Mouse (Mus musculus) frontal cortex, adult (tissue): ENCODE measurements around the gene Wsb1.

Source experiments
- ATAC-seq: cut with Nextera tagmentation; 2 replicates; pipeline ENCODE4 v1.9.2; 2017; ENCODE audit warnings: mild to moderate bottlenecking, moderate library complexity, mixed read lengths; ENCODE audit not compliant: low TSS enrichment

The Wsb1 gene

DNA sequence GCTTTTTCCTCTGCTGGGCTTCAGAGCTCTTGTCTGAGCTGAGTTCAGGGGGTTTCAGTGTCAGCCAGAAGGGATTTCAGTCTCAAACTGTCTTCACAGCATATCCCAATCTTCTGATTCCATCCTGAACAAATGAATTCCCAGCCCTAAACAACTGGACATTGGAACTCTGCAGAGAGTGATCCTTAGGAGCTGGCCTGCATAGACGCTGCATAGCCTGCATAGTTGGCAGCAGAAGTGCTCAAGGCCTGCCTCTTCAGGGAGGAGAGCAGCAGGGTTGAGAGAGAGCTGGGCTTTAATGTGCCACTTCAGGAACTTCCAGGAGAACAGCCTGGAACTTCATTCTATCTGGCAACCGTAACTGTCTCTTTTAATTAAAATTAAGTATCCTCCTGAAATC is 38.9 kb downstream of the Wsb1 start:
- no peak for ATAC-seq

DNA sequence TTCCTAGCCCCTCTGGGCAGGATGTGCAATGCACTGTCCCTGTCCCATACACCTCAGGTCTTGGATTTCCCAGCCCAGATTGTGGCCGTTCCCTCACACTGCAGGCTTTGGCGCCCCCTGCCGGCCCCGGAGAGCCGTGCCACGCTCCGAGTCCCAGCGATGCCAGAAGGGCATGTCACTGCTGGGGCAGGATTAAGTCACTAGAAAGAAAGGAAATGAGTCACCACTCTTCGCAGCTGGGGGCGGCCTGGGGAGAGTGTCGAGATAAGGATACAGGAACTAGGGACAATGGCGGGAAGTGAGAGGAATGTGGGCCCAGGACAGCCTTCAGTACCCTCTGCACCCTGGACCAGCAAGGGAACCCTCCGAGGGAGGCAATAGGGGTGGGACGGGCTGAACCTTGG is 40.5 kb downstream of the Wsb1 start:
- peak; percentile 79; the same call in 1 of the 2 replicates for ATAC-seq

DNA sequence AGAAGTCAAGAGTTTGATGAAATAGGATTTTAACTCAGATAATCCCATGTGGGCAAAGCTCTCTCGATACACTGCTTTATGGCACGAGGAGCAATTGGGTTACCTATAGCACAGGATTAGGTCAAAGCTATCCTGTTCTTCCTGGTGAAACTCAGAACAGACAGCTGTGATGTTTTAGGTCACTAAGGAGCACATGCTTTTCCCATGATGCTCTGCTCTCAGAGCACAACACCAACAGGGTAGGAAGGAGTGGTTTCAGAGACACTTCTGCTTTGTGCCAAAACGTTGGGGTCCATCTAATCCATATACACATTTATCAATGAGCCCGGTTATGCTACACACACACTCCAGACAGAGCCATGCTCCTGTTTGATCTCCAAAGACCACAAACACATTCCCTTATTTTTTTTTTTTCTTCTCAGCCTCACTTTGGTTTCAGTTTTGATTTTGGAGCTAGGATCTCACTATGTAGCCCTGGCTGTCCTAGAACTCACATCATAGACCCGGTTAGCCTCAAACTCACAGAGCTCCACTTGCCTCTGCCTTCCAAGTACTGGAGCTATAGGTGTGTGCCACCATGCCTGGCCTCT is 44.5 kb downstream of the Wsb1 start:
- no peak for ATAC-seq

DNA sequence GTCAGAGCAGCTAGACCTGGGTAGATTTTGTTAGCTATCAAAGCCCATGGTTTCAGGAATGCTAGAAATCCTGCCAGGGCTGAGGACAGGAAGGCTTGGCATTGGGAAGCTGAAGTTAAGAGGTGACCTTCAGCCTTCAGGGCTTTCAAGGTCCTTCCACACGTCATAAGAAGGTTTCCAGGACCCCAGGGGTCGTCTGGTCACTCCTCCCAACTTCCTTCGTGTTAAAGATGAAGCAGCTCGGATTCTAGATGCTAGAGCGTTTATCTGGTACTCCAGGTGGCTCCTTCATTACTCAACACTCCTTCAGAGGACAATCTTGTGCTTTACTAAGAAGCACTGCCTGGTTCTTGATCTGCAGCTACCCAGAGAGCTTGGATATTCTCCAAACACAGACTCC is 45.4 kb downstream of the Wsb1 start:
- ATAC-seq = no peak

DNA sequence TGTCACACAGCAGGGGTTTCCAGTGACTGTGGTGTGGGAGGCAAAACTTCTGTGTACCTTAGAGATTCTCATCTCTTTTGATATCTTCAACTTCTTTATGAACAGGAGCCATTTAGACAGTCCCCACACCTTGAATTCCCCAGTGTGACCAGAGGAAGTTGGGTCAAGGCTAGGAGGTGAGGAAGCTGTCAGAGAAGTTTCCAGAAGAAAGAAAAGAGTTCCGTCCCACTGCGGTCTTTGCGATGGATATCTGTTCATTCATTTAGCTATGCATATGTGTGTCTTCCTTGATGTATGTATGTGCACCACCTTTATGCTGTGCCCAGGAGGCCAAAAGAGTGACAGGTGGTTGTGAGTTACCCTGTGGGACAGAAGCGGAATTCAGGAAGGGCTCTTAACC is 46.0 kb downstream of the Wsb1 start:
- no peak for ATAC-seq

DNA sequence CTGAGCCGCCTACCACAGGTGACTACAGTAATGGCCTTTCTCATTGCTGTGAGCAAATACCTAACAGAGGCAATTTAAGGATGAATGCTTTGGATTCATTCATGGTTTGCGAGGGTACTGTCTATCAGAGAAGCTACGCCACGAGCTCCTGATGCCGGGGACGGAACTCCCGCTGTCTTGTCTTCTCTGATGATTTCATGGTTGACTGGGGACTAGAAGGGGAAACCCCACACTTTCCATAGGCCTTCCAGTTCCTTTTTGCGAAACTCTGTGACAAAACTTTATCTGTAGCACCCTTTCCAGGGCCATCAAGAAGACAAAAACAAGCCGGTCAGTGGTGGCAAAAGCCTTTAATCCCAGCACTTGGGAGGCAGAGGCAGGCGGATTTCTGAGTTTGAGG is 46.8 kb downstream of the Wsb1 start:
- no peak for ATAC-seq

DNA sequence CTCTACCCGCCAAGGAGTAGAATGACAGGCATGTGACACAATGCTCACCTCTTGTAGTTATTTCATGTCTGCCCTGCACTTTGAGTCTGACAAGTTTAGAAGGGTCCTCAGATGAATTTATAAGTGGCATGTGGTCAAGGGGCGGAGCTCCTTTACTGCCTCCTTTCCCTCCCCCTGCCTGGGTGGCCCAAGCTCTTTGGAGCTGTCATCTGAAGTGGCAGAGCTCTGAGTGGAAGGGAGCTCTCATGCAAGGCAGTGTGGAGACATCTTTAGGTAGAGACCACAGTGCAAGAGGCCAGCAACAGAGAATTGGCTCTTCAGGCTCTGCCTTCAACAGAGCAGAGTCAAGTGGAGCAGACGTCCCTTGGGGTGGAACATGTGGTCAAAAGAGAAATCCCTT is 50.0 kb downstream of the Wsb1 start:
- ATAC-seq = no peak

DNA sequence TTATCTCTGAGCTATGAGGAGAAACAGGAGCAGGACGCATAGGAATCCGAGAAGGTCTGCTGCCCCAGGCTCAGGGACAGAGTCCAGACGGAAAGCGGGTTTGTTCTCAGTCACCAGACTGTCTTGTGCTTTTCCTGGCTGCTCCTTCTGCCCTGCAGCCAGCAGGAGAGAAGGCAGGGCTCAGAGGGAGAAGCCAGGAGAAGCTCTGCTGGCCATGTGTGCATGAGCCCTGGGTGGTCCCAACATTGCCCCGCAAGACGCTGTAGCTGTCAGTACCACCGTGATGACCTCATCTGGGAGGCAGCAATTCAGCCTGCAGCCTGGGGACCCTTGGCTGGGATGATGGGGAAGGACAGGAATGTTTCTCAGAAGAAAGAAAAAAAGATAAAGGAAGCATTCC is 54.0 kb downstream of the Wsb1 start:
- no peak for ATAC-seq

DNA sequence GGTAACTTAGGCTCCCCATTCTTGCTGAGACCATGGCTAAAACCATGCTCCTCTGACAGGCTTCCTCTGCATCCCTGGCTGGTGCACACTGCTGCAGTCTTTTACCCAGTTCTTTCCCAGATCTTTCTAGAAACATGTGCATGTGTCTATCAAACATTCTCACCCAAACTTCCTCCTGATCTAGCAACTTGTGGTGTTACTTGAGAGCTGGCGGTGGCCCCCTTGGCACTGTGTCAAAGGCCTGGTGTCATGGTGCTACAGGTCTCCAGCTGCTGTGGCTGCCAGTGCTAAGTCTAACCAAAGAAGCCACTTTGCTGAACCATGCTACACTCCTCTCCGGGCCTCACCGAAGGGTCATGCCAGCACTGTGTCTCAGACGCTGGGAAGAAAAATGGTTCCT is 55.9 kb downstream of the Wsb1 start:
- no peak for ATAC-seq

DNA sequence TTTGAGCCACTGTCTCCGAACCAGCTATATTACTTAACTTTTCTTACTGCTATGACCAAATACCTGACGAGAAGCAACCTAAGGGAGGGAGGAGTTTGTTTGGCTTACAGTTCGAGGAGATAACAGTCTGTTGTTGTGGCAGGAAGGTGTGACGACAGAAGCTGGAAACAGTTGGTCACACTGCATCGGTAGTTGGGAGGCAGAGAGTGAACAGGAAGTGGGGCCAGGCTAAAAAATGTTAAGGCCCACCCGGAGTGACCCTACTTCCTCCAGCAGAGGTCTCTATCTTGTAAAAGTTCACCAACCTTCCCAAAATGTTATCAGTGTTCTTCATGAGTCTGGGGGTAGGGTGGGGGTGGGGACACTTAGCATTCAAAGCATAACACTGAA is 56.6 kb downstream of the Wsb1 start:
- no peak for ATAC-seq

DNA sequence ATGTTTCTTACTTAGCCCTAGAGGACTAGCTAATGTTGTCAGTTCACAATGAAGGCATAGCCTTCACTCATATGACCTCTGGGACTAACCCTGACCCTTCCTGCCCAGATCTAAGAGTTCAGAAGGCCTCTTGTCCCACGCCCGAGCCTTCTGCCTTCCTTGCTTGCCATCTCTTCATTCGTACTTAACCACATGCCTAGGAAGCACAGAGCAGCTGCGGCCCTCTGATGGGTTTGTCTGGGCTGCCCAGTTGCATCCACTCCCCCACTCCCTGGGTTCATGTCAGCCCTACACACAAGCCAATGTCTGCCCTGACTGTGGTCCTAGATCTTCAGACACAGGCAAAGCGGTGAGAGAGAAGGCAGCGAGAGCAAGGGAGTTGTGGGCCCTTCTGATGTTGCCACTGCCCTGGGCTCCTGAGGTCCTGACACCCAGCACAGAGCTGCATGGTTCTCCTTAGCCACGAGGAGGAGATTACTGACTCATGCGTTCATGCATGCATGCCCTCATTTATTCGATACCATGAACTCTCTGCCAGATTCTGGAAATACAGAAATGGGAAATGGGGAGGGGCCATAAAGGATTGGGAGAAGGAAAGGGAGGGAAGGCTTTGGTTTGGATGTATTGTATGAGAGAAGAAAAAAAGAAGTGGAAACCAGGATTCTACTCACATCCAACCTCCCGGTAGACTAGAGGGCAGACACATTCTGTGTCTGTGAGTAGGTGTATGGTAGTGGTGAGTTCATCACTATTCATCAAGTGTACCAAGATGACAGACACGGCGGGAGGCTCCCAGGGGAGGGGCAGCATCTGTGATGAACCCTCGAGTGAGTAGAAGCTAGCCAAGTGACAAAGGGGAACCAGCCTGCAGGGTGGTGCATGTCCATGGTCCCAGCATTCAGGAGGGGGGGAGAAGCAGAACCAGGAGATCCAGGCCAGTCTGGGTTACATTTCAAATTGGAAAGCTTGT is 57.3 kb downstream of the Wsb1 start:
- no peak for ATAC-seq

DNA sequence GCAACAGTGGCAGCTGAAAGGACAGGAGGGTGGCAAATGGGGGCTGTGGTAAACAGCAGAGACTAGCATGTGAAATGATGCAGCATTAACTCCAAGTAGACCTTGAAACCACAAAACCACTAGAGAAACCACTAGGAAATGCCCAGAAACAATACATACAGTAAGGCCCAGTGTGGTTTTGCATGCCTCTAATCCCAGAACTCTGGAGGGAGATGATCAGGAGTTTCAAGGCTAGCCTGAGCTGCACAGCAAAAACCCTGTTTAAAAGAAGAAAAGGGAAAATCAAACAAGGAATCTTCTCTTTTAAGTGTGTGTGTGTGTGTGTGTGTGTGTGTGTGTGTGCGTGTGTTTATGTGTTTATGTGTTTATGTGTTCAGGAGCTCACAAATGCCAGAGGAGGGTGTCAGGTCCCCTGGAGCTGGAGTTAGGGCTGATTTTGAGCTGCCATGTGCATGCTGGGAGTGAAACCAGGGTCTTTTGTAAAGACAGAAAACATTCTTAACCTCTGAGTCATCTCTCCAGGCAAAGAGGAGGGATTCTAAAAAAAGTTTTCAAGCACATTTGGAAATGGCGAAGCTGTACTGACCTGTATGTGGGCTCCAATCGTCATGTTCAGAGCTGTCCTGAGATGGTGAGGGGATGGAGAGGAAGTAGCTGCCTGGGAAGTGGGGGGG is 58.1 kb downstream of the Wsb1 start:
- no peak for ATAC-seq

DNA sequence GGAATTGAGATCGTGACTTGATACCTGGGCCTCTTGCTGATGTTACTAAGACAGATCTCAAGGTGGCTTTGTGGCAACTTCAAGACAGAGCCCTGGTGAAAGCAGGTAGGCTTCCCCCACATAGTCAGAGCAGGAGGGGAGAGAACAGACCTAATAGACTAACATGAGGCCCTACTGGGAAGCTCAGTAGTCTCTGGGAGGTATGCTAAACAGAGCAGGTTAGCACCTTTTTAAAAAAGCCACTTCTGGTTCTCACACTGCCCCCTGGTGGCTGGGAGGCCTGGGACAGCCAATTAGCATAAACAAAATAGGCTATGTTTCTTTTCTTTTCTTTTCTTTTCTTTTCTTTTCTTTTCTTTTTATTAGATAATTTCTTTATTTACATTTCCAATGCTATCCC is 62.3 kb downstream of the Wsb1 start:
- no peak for ATAC-seq

DNA sequence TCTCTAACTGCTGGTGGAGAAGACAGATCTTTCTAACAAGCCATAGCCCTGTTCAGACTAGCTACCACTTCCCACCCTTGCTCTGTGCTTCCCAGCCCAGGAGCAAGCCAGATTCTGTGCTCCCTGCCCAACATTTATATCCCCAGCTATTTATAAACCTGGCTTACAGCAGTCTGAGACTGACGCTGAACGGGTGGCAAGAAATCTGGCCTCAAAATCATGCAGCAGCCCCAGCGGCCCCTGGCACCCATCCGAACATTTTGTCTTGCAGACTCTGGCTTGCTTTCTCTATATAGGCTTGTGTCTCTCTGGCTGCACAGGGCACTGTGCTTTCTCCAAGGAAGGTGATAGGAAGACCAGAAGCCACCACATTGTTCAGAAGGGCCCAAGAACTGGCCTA is 63.3 kb downstream of the Wsb1 start:
- ATAC-seq = peak; percentile 76

DNA sequence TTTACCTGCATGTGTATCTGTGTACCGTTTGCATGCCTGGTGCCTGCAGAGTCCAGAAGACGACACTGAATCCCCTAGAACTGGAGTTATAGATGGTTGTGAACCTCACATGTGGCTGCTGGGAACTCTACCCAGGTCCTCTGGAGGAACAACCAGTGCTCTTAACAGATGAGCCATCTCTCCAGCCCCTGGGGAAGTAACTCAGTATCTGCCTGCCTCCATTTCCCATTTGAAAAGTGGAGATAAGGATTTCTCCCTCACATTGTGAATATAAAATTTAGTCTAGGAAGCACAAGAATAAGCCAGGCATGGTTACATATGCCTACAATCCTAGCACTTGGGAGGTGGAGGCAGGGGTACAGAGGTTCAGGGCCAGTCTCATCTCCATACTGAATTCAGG is 64.2 kb downstream of the Wsb1 start:
- no peak for ATAC-seq
